Mouse (Mus musculus) kidney, adult 2 months (tissue): ENCODE results near the gene Psmd9.

Experiments
- CTCF ChIP-seq: fragments of 200-500 bp; conservative IDR thresholded peaks from 2 replicates; pipeline ENCODE4 v1.5.1; 2011; ENCODE audit warnings: low read depth, mild to moderate bottlenecking, control low read depth, low read length, moderate library complexity, mixed read lengths; ENCODE audit not compliant: insufficient read depth, insufficient read length
- POLR2A ChIP-seq: fragments of 200-500 bp; IDR thresholded peaks from one replicate; pipeline ENCODE4 v1.6.1; 2011; ENCODE audit warnings: low read depth, low read length, control low read depth

- TF ChIP-seq CTCF (no peak), POLR2A (no peak)
Measured at GRCm38 (mm10) chr5:123279248-123279647, 110.0 kb downstream of the Psmd9 start.
